Mouse (Mus musculus) frontal cortex, postnatal 10 days (tissue): ENCODE measurements around the gene Dnm3.

Source experiments
- DNase-seq, 2 experiments: peaks; one replicate each; pipeline ENCODE4 v3.0.0; 2022; ENCODE audit warnings: low spot score in 2 of 2, mixed read lengths in 1 of 2

The Dnm3 gene

DNA sequence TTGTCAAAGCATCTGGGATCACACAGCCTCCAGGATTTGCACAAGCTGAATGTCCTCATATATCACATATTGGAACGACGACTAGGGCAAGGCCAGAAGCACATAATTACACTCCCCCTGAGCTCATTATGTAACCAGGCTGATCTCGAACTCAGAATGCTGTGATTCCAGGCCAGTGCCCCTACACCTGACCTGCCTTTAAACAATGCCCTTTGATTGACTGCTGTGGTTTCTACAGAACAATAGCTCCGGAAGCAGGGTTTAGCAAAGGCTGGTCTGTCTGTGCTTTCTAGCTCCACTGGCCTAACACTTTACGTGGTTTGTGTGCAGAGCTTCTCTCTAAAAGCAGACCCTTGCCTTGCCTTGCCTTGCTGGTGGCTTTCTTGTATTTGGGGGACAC lies 315.6 kb downstream of the Dnm3 start:
- DNase-seq = no peak

DNA sequence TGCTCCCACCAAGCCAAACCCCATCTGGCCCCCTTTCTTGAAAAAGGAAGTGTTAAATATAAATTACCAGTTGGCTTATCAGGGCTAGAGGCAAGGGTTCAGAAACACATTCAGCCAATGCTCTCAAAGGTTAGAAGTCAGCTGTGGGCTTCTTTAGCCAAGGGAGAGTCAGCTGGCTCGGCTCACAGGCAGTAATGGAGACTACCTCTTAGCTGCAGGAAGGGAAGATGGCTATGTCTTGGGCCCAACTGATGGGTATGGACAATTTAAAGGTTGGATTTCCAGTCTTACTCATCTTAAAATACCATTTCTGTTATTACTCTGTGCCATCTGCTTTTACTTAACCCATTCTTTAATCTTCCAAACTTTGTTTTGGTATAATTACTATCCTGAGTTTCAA lies 317.1 kb downstream of the Dnm3 start:
- no peak for DNase-seq

DNA sequence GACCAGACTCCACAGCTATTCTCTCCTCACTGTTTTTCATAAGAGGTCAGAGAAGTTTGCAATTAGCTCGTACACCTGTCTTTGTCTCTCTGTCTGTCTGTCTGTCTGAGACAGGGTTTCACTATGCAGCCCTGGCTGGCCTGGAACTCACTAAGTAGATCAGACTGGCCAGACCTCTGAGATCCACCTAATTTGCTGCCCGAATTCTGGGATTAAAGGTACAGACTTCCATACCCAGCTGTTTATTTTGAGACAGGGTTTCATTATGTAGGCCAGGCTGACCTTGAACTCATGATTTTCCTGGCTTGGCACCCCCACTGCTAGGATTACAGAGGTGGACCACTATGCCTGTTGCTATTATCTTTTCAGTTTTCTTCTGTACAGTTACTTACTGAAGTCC lies 319.3 kb downstream of the Dnm3 start:
- DNase-seq = no peak

DNA sequence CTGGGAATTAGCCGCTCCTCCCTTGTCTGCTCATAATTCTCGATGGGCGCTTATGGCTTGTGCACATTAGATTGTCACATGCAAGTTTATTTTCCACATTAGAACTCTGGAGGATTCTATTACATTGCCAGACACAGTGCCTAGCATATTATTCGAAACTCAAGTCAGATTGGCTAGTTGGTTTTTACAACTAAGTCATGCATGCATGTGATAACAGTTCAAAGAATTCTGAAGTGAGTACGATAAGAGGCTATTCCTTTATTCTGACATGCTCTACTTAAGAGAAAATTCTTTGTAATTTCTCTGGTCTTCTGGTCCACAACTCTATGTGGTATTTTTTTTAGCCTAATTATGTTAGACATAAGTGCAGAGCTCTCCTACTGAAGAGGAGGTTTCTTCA lies 320.2 kb downstream of the Dnm3 start:
- DNase-seq = no peak

DNA sequence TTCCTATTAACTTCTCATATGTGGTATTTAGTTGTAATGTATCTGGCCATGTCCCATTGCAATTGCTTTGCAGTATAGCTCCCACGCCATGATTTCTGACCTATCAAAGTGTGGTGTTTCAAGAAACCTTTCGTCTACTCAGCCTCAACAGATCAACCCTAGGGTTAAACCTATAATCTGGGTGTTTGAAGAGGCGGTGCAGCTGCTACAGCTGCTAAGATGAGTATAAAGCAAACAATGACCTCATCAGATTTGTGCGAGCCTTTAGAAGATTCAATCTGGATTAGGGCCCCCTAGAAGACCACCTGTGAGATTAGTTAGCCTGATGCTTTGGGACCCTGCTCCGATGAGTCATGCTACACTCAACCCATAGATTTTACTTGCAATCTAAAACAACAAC lies 321.0 kb downstream of the Dnm3 start:
- DNase-seq = no peak

DNA sequence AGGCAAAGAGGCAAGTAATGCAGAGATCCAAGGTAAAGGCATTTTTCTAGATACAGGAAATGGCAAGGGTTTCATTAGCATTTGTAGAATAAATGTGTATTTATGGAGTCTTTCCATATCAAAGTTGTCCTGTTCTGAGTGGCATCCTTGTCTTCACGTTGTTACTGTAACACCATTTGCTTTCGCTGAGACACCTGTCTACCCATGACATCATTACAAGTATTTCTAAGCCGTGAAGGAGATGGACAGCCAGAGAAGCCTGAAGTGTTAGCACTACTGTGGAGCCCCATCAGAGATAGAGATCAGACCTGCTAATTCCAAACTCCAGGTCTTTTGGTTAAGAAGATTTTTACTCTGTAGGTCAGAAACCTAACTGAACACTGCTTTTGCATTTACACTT lies 322.3 kb downstream of the Dnm3 start:
- DNase-seq = no peak

DNA sequence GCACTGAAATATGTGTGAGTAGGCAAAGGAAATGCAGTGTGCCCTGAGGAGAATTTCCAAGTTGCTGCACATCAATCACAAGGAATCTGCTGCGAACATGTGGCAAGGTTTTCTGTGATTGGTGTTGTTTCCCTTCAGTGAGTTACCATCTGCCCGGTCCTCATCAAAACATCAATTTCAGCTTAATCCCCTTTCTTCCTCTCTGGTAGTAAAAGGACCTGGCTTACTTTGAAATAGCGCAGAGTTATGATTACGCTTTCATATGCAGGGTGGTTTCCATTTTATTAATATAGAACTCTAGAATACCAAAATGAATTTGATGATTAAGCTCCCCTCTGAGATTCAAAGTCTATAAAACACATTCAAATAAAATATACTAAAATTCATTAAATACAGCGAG lies 324.7 kb downstream of the Dnm3 start:
- DNase-seq = no peak

DNA sequence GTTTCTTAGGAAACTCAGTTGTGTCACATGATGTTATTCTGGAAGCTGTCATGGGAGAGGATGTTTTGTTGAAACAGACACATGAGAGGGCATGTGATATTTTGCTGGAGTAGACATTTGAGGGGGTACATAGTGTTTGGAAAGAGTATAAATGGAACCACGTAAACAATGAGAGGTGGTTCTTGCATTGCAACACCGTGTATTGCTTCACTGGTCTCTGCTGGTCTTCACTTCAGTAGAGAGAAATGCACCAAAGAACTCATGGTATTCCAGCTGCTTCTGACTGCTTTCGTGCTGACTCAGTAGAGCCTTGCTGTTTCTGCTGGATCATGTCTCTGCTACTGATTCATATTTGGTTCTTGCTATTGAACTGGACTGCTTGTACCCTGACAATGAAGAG lies 328.1 kb downstream of the Dnm3 start:
- no peak for DNase-seq

DNA sequence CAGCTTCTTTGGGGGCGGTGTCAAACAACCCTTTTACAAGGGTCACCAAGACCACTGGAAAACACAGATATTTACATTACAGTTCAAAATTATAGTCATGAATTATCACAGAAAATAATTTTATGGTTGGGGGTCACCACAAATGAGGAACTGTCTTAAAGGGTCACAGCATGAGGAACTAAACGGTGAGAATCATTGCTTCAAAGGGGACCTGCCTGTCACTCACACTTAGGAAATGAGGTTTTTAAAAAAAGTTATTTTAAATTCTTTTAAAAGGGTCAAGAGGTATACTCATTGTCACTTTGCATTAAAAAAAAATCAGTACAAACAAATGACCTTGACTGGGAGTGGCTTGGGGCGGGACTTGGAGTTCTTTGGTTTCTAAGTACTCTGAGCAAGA lies 330.3 kb downstream of the Dnm3 start:
- no peak for DNase-seq

DNA sequence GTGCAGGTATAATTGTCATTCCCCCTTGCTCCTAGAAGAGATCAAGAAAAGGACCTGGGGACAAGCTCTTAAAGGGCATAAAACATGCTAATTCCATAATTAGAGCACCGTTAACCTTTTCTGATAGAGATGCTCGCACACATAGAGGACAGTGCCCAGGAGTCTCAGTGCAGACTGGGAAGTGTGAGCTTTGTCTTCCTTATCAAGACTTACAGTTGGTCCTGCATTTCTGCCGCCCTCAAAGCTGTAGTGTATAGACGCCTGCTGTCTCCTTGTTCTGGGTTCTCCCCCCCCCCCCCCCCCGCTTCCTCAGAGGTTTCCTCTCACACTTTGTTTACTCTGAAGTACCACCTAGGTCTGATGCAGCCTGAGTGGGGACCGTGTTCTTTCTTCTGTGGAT lies 332.1 kb downstream of the Dnm3 start:
- no peak for DNase-seq

DNA sequence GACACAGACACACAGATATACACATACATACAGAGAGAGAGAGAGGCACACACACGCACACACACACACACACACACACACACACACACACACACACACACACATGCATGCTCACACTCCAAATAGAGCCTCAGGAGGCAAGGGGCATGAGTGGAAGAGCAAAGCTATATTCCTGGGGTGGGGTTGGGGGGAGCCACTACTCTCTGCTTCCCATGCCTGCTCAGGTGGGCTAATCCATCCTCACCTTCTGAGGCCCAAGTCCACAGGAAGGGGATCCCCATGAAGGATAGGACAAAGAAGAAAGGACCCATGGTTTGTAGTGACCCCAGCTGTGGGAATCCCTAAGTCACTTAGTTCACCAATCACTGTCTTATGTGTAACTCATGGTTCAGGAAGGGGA lies 332.8 kb downstream of the Dnm3 start:
- DNase-seq = no peak

DNA sequence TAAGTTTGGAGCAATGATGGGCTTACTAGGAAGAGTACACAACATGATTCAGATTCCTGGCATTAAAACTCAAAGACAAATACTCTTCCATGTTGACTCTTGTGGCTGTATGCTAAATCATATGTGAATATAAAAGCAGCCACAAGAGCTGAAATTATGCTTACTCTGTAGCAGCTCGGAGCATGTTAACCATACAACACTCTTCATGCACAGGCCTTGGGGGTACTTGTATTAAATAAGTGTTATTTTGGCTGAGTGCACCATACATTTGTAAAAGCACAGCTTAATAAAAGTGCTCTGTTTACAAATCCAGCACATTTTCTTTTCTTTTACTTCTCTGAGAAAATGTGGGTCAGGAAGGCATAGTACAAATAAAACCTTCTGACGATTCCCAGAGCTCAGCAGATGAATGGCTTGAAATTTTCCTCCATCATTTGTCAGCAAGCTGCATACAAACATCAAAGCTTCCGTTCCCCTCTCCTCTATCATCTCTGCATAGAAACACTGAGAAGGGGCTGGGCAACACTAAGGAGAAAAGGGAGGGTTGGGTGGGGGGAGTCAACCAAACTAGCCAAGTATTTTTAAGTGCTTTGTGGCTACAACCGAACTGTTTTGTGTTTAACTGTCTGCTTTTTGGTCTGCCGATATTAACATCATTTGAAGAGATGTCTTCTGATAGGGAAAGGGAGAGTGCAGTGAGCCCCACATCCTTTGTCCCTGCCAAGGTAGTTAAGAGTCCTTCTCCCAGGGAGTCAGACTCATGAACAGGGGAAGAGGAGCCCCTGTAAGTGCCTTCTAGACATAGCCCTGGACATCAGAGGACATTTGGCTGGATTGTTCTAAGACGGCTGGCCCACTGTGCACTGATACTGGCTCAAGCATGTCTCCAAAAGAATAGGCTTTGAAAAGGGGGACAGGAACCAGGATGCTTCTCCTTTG lies 333.6 kb downstream of the Dnm3 start:
- no peak for DNase-seq

DNA sequence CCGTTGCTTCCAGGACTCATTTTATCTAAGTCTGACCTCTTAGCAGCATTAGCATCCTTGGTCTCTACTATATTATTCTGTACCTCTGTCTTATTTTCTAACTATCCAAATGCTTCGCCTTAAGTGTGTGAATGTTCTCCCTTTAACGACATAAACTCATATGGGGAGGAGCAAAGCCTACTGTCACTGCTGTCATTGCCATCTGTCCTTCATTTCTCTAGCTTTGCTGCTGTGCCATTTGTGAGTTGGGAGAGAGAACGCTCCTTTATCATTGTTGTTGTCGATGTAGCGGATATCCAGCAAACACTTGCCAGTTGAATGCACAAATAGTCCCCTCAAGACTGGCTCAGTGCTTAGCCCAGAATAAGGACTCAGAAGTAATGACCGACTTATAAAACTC lies 335.5 kb downstream of the Dnm3 start:
- no peak for DNase-seq

DNA sequence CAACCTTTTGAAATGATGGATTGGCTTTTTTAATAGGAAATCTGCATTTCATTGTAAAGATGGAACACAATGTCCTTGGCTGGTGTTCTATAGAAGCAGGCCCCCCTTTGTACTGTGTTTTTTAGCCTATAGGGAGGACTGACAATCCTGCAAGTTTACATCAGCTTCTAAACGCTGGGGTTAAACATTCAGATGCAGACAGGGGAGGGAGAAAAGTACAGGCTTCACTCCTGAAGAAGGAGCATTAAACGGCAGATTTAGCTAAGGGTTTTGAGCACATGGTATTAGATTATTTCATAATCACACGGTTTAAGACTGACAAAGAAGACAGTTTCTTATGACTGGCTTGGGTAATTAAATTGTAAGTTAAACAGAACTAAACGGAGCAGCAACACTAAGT lies 341.5 kb downstream of the Dnm3 start:
- DNase-seq = no peak

DNA sequence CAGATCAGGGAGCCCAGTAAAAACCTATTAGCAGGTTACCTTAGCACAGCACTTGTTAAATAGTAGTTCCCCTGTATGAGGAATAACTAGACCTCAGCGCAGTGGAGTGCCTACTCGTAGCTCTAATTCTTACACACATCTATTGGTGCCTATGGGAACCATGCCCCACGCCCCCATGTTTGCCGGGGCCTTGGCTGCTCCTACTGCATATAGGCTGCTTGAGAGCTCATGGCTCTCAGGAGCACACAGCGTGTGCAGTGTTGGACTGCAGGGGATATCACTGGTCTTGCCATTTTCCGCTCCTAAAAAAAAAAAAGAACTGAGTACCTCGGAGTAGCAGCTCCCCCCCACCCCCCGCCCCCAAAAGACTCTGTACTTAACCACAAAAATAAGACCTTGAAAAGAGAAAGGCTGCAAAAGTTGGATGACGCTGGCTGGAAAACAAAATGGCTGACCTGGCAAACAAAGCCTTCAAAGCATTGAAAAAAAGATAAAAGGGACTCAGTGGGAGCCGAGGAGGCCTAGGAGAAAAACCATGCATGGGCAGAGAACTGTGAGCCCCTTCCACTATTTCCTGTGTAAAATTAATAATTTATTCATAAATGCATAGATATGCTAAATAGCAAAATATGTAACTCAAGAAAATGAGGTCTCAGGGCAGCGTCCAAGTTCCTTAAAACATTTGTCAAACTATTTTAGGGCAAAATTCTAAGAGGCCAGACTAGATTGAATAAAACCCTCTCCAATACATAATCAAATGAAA lies 342.2 kb downstream of the Dnm3 start:
- DNase-seq = no peak

DNA sequence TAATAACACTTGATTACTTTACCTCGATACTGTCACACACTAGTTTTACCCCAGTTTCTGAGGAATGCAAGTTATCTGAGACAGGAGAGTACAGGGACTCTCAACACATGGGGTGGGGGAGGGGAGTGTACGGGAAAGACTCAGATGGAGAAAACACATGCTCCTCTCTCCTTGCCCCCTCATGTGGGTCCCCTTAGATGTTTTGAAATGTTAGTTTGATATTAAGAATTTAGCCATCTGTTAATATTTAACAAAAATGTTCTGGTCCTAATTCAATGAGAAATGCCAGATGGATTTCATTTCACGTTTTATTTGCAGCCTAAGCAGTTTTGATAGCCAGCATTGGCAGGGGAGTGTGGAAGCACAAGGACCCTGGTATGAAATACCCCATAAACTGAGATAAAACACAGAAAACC lies 343.2 kb downstream of the Dnm3 start:
- DNase-seq = no peak

DNA sequence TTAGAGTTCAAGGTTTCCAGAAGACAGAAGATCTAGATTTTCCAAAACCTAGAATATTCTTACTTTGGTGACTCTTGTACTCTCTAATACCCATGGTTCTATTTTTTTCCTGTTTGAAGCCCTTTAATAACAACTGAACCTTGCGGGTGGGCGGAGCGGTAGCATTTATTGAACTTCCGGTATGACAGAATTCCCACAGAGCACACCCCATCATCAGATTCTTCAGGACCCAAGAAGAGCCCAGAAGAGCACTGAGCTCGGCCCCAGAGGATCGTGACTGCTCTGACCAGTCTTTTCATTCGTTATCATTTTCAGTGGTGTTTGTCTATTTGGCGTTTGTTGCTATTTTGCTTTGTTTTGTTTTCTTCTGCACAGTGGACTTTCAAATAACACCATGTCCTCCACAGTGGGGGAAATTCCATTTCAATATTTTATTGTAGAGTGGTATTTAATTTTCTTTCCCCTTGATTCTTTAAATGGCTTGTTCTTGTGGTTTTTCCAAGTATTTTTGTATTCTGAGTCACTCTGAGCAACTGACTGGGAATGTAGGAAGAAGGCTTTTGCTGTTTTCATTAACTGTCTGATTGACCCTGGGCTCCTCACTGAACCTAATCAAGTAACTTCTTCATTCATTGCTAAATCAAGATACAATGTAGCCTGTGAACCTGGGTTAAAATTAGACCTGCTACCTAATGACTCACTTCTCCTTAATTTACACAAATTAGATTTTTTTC lies 344.8 kb downstream of the Dnm3 start:
- DNase-seq = no peak

DNA sequence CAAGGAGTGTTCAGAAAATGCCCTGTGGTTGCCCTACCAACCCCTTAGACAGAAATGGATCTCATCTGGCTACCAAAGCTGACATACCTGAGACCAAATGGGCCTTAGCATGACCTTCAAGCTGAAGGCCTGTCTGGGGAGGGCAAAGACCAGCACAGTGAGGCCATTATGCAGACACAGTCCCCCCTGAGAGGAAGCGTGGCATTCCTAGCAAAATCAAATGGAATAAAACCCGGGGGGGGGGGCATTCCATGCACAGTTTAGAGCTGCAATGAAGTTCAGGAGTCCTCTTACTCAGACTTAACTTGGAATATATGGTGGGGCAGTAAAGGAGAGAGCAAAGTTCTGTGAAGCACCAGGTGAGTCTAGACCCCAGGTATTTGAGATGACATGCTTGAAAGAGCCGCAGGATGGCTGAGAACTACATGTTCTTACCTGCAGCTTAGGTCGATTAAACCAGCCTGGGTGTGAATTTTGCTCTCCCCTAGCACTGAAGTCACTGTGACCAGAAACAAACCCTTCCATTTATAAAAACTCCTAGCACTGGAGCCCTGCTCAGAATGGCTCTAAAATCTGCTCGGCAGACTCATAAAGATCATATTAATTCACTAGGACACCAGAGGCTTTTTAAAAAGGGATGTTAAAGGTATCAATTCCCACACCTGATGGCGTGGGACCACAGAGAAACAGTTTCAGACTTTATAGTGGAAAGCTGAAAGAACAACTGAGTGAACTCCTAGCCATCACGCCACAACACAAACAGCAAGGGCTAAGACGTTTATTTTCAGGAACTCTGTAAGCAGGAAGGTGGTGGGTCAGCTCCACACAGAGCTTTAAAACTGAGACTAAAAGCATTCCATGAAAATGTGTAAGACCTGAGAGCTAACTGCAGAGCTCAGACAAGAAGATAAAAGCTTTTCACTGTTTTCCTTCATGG lies 350.7 kb downstream of the Dnm3 start:
- DNase-seq = no peak

DNA sequence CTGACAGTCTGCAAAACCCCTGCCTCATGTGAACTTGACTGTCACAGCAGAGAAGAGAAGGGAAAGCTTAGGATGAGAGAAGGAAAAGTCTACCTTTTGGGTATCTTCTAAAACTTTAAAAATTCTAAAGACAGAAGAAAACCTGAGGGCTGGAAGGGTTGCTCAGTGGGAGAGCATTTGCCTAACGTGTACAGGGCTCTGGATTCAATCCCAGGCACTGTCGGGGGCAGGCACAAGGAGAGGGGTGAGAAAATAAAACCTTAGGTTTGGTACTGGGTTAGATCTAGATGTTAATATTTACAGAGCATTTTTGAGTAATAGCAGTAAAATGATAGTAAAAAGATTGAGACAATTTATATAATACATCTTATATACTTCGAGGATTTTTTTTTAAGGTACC lies 353.4 kb downstream of the Dnm3 start:
- no peak for DNase-seq

DNA sequence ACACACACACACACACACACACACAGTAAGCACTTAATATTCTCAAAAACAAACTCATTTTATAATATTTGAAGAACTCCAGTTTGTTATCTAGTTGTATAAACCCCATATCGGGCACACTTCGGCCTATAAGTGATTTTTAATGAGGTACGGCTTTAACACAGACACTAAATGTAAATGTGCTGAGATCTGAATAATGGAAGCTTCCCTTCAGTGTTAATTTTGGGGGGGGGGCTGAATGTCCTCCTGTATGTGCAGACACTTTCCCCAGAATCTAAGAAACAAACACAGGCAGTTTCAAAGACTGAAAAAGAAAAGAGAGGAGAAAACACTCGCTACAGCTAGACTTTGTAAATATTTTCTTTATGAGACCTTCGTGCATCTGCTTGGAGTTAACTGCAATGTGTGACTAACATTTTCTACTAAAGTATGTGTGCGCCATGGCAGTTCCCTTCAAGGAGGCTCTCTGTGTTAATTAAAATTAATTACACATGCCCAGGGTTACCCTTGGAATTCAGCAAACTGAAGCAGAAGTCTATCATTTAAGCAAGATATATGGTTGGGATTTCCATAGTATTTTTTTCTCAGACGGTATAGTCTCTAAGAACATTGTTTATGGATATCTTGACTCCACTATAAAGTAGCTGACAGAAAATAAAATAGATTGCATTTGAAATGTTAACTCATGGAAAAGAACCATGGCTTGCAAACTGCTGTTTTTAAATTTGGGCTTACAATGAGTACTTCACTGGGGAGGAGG lies 356.2 kb downstream of the Dnm3 start:
- DNase-seq = no peak

DNA sequence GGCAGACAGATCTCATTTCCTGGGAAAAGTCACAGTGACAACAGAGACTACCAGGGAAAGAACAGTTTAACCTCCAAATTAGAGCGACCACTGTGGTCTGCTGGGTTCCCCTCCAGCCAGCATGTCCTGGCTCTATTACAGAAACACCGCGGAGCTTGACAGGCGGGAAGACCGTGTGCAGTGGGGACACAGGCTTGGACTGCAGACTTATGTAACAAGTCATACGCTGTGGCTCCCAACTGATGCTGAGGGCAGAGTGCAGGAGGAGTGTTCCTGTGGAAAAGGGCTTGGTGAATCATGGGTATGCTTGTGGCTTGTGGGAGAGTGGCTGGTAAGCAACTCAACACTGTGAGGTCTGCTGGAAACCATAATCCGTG lies 368.4 kb downstream of the Dnm3 start:
- DNase-seq = no peak
